Mouse (Mus musculus): ENCODE measurements around the gene Cfap97d1.

Gene Cfap97d1

DNA sequence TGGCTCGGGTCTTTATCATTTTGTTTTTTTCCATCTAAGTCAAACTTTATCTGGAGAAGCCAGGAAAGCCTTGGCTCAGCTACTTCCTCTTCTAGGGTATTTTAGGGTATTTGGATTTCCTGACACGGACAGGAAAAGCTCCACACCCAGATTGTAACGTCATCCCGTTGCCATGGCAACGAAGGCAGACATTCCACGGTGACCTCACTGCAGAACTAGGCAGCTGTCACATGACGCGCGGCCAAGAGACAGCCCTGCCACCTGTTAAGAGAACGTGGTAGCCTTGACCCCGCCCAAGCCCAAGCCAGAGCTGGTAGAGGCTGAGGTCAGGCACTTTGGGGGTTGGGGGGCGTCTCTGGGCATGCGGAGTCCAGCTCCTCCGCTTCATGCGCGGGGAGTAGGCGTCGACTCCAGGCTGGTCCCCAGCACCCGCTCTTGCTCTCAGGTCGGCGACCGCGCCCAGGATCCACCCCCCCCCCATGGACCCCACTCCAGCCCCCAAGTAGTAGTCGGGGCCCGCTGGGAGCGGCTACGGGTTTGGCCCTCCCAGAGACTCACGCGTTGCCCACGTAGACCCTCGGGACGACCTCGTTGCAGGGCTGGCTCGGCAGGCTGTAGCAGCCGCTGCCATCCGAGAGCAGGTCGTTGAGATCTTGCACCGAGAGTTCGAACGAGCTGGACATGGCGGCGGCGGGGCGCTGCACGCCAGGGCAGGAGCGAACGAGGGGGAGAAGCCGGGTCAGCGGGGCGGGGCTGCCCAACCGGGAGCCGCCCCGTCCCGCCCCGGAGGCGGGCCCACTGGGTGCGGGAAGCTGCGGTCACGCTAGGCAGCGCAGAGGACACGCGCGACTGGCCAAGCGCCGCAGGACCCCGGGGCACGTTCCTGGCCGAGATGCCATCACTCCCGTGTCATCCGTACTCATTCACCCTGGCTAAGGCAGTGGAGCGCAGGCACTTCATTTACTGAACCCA, at the start of gene Cfap97d1:
Gene Cfap97d1 (plus strand): TSS at position 226 of the 972 bp plus-strand sequence.
- peak; percentile 83 for DNase-seq (ENCODE audit: low spot score)

DNA sequence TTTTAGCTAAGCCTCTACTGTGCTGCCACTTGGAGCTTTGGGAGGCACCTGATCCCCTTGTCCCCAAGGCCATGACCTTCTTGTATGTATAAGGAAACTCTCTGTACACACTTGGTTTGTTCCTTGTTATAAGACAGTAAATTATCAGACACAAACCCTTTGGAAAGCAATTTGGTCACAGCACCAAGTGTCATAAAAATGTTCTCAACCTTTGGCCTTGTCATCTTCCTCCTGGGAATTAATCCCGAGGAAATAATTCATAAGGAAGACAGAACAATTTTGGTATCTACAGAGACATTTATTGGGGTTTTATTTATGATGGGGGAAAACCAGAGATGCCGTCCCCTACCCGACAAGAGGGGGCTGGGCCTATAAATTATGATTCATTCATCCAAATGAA, 48.3 kb upstream of the Cfap97d1 start:
- no peak for DNase-seq (ENCODE audit: low spot score)

DNA sequence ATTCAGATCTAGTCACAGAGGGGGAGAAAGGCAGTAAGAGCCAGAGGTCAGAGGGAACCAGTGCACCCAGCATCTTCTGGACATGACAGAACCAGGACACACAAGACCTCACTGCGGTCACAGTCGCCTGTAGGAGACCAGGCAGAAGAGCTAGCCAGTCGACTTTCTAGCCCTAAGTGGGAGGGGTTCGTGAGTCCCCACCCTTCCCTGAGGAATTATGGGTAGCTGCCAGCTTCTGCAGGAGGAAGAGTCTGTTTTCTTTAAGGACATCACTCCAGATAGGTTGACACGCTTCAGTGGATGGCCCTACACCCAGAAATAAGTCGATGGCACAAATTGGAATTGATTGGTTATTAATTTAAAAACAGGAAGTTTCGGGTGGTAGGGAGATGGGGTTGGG, 47.7 kb upstream of the Cfap97d1 start:
- DNase-seq (ENCODE audit: low spot score) = no peak

DNA sequence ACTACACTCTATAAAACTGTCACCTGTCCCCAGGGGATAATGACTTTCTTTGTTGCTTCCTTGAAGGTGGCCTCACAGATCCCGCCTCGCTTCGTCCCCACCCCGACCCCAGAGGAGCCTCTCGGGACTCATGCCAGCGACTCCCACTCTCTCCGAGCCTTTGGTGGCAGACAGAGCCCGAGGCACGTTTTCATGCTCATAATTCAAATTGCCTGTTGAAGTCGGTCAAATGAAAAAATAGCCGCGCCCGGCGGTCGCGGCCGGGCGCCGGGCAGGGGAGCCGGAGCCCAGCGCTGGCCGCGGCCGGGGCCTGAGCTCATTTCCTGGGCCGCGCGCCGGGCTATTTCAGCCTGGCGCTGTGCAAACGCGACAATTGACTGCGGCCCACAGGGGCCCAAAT, 47.0 kb upstream of the Cfap97d1 start:
- DNase-seq (ENCODE audit: low spot score) = no peak

DNA sequence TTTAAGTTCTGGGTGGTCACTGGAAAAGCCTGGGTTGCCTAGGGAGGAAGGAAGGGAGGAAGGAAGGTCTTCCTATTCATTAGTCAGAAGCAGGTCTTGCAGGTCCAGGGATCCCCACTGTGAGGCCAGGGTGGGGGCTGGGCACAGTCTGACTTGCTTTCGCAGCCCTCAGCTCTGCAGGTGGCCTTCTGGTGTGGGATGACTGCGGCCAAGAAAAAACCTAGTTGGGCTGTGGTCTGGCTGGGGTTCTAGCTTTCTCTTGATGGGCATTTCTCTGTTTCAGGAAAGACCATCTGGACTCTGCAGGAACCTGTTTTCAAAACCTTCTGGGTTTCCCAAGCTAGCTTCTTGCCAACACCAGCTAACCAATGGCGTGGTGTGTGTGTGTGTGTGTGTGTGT, 41.0 kb upstream of the Cfap97d1 start:
- DNase-seq (ENCODE audit: low spot score) = no peak

DNA sequence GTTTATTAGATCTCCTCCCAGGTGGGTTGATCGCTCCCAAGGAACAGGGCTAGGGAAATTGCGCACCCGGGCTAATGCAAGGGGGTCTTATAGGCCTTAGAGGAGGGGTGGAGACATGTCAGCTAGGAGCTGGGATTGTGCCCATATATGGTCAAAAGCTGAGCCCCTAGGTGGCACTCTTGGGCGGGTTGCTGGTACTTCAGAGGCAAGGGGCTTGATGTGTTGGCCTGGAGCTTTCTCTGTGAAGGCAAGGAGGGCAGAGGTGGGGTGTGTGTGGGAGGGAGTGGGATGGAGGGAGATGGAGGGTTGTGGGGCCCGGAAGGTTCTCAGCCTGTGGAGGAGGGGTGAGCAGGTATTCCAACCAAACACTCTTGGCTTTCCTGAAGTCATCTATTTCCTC, 37.6 kb upstream of the Cfap97d1 start:
- no peak for DNase-seq (ENCODE audit: low spot score)

DNA sequence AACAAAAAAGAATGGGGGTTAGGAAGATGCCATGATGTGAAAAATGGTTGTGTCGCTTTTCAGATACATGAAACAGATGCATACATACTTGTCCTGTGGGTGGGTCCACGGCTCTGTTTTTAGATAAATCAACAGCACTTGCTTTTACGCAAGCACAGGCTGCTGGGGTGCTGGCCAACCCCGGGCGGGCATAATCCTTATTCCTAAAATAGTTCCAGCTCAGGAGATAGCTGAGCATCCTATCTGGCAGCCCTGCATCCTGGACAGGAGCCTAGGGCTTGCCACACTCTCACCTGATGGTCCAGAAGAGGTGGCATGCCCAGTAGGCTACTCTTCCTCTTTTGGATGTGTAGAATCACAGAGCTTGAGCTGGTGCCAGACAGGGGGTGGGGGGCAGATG, 34.1 kb upstream of the Cfap97d1 start:
- DNase-seq (ENCODE audit: low spot score) = no peak

DNA sequence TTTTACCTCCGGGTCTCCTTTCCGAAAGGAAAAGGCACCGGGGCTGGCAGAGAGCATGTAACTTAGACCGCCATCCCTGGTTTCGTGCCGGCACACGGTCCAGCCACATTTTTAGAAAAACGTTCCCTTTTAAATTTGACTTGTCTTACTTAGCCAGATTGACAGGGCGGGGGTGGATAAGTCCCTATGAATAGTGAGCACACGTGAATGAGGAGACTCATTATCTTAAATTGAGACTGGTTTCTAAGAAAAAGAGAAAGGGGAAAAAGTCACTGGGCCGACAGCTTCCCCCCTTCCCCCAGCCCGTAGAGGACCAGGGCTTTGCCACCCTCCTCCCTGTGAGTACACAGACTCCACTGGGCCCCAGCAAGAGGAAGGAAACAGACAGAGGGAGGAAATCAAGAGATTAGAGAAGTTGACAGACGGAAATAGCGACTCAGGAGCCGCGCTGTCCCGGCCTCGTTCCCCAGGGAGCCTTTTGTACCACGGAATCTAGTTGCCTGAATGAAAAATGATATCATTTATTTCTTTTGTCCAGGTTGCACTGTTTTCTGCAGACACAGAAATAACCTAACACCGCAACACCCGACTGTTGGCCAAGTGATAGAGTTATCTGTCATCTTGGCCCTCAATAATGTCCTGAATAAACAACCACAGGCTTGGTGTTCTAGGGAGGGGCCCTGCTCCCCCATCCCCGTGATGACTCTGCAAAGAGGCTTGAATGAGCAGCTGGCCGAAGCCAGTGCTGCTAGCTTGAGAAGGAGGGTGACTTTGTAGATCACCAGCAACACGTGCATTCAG, 31.3 kb upstream of the Cfap97d1 start:
- DNase-seq (ENCODE audit: low spot score) = no peak

DNA sequence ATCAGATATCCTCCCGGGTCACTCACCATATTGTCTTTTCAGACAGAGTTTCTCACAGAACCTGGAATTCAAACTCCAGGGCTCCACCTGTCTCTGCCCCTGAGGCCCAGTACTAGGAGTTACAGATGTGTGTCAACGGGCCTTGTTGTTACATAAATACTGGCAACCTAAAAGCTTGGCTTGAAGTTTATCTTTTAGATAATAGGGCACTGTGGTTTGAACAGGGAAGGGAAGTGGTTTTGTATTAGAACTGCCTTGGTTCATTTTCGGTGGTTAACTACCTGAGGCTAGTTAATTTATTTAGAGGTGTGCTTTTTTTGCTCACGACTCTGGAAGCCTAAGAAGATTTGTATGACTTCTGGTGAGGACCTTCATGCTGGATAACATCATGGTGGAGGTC, 30.6 kb upstream of the Cfap97d1 start:
- DNase-seq (ENCODE audit: low spot score) = no peak

DNA sequence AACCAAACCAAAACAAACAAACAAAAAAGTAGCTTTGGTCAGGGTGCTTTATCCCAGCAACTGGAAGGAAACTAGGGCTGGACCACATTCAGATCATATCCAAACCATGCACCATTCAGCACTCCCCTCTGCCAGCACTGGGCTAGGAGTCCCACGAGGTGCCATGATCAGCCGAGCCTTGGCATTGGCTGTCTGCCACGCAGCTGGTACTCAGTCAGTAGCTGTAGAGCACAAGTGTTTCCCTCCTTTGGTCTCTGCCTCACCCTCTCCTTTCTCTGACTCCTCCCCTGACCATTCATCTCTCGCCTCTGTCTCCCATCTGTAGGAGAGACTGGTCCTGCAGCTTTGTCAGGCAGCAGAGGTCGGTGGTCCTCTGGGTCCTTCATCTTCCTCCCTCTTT, 26.6 kb upstream of the Cfap97d1 start:
- DNase-seq (ENCODE audit: low spot score) = no peak

DNA sequence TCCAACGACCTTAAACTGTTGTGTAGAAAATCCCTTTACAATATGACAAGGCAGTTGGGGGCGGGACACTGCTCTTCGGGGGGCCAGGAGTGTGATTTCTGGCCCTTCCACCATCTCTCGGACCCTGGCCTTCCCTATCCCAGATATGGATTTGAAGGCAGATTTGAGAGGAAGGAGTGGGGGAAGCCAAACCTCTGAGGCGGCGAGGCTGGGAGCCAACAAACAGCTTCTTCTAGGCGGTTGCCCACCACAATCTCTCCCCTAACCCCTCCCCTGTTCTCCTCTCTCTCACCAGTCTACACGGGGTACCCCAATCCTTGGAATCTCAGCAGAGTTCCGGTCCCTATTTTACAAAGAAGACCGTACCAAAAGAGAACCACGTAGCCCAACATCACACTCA, 21.0 kb upstream of the Cfap97d1 start:
- DNase-seq (ENCODE audit: low spot score) = no peak

DNA sequence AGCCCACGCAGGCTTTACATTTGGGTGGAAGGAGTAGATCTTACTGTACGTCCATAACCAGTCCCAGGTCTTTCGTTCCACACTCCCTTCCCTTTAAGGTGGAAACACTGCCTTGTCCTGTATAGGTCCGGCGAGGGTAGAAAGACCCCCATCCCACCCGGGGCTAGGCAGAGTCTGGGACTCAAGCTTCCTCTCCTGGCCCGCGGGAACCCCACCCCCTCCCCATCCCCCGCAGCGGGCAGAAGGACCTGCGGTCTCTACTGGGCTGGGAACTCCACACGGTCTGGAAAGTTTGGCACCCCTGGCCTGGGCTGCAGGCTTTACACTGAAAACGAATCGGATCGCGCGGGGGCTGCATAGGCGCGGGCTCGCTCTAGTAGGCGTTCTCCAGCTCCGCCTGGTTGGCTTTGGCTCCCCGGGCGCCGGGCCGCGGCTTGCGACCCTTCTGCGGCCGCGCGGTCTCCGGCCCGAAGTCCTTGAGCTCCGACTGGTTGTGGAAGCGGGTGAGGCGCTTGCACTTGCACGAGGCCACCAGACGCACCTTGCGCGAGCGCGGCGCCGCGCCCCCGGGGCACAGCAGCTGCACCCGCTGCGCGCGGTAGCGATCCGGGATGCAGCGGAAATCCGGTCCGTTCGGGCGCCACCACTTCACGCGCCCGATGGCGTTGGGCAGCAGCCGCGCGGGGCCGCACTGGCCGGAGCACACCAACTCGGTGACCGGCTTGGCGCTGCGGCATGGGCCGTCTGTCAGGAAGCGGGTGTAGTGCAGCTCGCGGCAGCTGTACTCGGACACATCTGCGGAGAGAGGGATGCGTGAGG, 20.4 kb upstream of the Cfap97d1 start:
- no peak for DNase-seq (ENCODE audit: low spot score)

DNA sequence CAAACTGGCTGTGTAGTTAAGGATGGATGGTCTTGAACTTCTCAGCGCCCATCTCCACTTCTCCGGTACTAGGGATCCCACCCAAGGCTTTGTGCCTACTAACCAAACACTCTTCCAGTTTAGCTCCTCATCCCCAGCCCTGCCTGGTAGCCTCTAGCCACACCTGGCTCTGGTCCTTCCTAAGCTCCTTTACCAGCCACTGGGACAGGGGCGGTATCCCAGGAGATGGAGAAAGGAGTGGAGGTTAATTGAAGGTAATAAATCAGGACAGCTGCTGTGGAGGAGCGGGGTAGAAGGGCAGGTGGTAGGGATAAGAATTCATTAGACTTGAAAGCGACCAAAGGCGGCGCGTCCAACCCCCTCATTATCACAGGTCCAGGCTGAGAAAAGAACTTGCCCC, 19.4 kb upstream of the Cfap97d1 start:
- no peak for DNase-seq (ENCODE audit: low spot score)

DNA sequence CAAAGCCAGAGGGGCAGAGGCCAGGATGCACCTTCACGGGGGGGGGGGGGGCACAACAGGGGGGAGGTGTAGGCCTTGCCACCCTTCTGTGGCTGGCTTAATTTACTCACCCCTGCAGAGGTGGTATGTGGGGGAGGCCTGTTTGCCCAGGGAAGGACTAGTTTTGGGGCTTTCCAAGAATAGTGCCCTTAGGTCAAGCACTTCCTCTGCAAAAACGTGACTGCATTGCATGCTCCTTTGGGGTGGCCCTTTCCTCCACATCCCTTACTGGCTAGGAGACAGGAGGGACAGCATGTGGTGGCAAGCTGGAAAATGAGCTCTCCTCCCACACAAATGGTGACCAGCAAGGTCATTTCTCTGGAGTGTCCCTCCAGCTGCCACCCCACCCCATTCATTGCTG, 18.5 kb upstream of the Cfap97d1 start:
- DNase-seq (ENCODE audit: low spot score) = no peak

DNA sequence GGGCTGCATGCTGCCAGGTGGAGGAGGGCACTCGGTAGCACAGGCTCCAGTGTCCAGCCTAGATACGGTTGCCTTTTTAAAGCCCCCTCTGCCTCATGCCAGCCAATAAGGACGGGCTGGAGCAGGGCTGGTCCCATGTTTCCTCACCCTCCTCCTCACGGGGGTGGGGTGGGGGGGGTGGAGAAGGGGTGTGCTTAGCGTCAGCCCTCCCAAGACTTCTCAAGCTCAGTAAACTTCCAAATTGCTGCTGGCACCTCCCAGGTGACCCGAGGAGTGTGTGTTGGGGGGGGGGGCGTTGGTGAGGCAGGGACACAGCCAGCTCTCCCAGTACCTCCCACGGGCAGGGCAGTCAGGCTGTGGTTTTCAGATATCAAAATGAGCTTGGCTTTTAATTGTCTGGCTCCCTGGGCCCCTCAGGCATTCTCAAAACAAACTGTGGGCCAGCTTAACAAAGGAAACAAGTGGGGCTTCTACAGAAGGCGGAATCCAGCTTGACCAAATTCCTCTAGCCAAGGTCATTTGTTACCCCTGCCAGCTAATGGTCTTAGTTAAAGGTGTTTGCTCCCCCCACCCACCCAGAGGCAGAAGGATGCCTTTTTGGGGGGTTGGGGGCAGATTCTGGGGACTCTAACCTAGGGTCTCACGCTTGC, 17.0 kb upstream of the Cfap97d1 start, which contains the start of gene Sost:
Gene Sost (minus strand): TSS at position 51 of the 650 bp plus-strand sequence.
- no peak for DNase-seq (ENCODE audit: low spot score)

DNA sequence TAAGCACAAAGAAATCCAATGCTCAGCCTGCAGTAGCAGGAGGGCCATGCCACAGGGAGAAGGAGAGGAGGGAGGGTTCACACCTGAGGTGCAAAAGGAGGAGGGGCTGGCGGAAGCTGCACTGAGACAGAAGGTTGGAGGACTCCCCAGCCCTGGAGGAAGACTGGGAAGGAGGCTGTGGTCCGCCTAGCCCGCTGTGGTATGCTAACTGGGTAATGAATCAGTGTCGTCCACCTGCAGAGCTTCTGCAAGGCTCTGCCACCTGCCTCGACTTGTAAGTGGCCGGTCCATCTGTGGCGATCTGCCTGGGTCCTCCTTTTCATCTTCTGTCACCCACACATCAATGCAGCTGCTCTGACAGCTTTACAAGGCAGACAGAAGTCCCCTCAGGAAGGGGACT, 15.8 kb upstream of the Cfap97d1 start:
- no peak for DNase-seq (ENCODE audit: low spot score)

DNA sequence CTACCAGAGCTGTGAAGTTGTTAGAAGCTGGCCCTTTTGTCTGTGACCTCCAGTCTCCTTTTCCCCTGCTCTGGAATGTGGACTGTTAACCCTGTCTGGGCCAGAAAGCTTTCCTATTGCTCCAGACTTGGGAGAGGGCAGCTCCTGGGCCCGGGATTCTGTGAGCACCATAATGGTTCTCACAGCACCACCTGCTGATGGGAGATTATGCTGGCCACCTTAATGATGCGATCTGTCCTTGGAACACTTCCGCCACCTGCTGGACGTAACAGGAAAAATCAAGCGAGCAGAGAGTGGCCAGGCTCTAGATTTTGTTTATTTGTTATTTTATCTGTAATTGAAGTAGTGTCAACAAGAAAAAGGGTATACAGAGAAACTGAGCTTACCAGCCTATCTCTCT, 15.3 kb upstream of the Cfap97d1 start:
- peak; percentile 33 for DNase-seq (ENCODE audit: low spot score)

DNA sequence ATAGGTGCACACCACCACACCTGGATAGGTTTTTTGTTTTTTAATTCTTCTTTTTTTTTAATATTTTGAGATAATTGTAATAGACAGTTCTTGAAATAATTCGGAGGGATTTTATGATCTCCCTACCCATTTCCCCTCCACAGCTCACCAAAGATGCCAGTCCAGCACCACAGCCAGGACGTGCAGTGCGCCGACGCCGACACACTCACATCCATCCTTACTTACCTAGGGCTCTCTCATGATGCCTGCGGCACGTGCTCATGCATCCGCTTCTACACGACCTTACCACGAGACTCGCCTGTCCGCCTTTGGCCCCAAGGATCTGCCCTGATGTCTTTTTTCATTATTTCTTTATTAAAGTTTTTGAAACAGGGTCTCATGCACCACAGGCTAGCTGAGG, 14.2 kb upstream of the Cfap97d1 start:
- DNase-seq (ENCODE audit: low spot score) = no peak

DNA sequence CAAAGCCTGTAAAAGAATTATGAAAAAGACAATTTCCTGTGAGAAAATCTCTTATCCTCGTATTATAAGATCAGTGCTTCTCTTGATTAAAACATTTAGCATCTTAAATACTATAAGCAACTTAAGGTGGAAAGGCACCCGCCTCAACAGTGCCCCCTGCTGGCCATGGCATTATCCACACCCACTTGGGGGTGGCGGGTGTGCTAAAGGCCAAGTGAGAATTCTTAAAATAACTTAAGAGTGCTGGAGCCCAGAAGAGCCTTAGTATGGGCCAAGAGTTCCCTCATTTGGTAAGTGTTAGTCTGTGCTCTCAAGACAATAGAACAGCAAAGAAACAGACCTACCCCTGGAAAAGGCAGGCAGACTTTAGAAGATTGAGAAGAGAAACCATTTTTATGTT, 12.7 kb upstream of the Cfap97d1 start:
- no peak for DNase-seq (ENCODE audit: low spot score)

DNA sequence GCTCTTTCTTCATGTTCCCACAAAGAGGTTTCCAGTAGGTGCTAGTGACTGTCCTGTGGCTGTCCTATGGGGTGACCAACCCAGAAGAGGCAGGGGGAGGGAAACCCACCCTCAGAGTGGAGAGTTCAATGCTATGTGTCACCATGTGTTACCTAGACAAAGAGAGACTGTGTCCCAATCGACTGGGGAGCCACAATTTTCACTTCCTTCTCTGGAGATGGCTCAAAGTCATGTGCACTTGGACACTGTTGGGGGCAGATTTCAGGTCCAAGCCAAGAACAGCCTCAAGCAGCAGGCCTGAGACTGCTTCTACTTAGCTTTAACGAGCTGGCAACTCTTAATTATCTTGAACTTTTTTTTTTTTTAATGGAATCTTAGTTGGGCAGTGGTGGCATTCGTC, 12.0 kb upstream of the Cfap97d1 start:
- DNase-seq (ENCODE audit: low spot score) = no peak

DNA sequence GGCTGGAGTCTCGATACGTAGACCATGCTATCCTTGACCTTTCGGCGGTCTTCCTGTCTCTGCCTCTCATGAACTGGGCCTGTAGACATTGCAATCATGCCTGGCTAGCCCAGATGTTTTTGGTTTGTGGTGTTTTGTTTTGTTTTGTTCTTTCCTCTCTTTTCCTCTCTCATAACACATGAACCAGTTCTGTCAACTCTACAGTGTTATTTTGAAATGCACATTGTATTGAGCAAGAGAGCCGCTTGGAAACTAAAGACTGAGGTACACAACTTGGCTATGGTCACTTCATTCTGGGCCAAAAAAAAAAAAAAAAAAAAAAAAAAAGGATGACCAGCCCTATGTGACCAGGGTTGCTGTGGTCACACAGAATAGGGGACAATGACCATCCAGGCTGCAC, 11.4 kb upstream of the Cfap97d1 start:
- DNase-seq (ENCODE audit: low spot score) = no peak

DNA sequence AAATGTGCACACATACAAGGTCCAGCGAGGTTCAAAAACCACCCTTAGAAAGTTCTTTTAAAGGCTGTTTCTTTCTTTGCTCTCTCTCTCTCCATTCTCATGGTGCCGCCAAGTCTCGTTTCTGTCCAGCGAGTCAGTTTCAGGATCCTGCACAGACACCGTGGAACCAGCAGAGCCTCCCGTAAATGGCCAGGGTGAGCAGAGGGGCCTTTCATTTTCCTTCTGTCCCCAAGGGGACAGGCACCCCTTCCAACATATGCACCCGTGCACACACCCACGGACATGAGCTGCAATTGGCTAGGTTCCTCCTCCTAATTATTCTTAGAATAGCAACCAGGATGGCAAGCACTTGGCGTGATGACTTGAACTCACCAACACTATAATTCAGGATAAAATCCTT, 10.6 kb upstream of the Cfap97d1 start:
- no peak for DNase-seq (ENCODE audit: low spot score)

Measured in ovary, adult 18-20 months (tissue).